Mouse (Mus musculus) spleen, postnatal 4 days (tissue): ENCODE results near the gene Prrx2.

Experiments
- DNase-seq, 2 experiments: peaks; one replicate each; pipeline ENCODE4 v3.0.0; 2022; ENCODE audit warnings: low spot score in 2 of 2

Gene Prrx2

DNA sequence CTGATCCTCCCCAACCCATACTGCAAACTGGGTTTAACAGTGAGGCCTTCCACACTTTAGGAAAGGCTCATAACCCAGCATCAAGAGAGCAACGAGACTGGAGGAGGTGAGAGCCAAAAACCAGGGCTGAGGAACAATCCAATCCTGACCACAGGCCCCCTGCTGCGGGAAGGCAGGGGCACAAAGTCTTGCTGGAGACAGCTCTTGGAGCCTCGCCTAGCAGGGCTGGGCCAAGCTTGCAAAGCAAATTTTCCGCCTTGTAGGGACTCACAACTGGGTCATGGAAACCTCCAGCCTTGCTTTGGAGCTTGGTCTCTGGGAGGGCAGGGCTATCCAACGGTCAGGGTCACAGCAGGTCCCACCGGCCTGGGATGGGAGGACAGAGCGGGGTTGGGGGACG lies 36.1 kb downstream of the Prrx2 start:
- DNase-seq: no peak

DNA sequence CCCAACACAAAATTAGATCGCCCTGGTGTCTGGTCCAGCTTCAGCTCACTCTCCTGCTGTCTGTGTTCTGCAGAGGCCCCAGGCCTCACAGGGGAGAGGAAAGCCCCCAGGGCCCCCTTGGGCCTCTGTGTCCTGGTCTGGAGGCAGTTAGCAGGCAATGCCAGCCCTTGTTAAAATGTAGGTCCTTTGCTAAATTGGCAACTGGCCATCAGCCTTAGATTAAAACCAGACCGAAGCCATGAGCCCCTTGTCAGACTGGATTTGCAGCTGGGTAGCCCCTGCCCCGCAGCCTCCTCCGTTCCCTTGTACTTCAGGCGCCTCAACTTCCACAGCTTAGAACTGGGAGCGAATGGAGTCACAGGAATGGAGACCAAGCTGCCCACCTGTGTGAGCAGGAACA lies 37.9 kb downstream of the Prrx2 start:
- DNase-seq: no peak

DNA sequence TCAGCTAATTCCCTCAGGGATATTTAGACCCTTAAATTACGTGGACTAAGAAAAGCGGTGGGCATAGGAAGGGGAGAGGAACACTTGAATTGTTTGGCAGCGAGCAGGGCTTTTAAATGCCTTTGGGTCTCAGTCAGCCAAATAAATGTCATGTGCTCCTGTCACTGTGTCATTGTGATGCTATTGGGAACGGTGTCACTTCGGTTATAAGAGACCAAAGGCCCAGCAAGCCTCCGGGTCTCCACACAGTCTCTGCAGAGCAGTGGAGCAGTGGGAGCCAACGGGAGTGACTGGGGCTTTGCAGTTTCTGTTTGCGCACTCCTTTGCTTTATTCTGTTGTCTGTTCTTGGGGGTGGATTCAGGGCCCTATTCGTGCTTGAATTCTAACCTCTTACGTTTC lies 39.7 kb downstream of the Prrx2 start:
- no peak for DNase-seq

DNA sequence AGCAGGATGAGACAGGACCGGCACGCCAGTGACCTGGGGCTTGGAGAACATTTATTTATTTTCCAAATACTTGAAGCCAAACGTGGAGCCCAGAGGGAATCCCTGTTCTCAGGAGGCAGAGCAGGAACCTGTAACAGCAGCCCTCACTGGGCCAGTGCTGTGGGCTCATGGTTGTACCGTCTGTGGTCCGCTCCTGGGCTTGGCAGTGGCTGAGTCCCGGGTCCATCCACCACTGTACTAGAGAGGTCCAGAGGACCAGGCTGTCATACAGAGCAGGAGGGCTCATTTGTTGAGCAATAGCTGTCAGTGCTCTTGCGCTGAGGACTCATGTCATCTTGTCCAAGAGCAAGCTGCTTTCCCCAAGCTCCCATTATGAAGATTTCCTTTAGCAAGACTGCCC lies 40.3 kb downstream of the Prrx2 start:
- DNase-seq: no peak

DNA sequence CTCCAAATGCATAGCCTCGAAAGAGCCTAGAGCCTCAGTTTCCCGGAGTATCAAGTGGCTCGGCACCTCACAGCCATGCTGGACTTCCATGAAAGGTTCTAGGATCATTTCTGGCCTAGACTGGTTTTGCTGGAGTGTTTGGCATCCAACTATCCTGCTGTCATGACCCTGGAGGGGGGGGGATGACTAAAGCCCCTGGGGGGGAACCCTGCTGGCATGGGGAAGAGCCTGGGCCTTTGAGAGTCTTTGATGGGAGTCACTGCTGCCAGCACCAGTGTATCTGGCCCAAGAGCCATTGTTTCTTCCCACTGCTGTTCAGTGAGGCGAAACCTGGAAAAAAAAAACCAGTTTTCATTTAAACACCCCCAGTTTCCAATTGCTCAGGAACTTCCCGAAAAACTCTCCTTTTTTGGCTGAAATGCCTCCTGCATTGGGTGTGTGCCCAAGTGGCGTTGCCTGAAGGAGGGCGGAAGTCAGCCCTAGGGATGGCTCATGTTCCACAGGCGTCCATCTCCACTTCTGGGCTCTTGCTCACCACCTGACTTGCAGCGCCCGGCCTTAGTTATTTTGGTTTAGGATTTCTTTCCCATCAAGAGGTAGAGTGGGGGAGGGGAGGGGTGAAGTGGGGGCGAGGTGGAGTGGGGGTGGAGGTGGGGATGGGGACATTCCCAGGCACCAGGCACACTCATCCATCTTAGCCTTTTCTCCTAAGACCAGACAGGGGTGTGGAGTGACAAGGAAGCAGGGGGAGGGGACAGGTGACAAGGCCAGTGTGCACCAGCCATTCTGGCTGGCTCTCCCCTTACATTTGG lies 41.1 kb downstream of the Prrx2 start:
- no peak for DNase-seq

DNA sequence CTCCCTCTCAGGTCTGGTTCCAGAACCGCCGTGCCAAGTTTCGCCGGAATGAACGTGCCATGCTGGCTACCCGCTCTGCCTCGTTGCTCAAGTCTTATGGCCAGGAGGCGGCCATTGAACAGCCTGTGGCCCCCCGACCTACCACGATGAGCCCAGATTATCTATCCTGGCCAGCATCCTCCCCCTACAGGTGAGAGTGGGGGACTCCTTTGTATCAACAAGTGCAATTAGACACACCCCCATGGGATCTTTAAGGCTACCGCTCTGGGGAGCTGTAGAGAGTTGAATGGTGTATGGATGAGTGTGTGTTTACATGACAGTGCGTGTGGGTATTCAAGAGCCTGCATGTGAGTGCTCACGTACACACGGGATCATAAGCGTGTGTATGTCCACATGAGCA lies 44.7 kb downstream of the Prrx2 start:
- DNase-seq: no peak

DNA sequence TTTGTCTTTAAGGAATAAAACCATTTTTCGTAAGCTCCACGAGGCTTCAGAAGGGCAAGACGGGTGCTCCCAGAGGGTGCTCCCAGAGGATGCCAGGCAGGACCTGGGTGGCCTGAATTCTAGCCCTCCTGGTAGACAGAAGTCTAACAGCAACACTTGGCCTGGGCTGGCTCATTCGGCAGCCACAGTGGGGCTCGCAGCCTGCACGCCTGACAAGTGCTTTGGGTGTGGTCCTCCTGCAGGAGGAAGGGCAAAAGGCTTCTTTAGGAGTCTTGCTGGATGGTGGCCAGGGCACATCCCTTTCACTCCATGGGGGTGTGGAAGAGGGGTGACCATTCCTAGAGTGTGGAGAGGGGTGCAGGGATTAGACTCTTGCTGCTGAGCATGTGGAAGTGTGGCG lies 46.4 kb downstream of the Prrx2 start:
- DNase-seq: no peak

GRCm38 (mm10) chr2:30884852-30885373 lies 50.1 kb downstream of the Prrx2 start:
- DNase-seq: no peak

- DNase-seq: no peak
Measured at GRCm38 (mm10) chr2:30885453-30886163, 50.8 kb downstream of the Prrx2 start.

GRCm38 (mm10) chr2:30891002-30891401 lies 56.2 kb downstream of the Prrx2 start:
- DNase-seq: peak in 1 of 2 experiments; percentile 29

DNA sequence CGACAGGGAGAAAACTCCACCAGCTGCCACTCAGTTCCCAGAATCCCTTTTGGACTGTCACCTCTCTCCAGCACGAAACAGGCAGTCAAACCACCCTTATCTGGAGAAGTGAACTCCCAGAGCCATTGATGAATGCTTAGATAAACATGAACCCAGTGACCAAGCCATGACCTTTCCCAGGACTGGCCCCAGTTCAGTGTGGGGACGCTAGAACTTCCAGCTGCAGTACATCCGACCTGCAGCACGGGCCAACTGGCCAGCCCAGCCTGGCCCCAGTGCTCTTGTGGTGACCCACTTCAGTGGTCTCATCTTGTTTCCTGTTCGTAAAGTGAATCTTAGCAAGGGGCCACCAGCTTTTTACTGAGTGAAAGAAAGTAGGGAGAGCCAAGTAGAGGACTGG lies 58.6 kb downstream of the Prrx2 start:
- no peak for DNase-seq

DNA sequence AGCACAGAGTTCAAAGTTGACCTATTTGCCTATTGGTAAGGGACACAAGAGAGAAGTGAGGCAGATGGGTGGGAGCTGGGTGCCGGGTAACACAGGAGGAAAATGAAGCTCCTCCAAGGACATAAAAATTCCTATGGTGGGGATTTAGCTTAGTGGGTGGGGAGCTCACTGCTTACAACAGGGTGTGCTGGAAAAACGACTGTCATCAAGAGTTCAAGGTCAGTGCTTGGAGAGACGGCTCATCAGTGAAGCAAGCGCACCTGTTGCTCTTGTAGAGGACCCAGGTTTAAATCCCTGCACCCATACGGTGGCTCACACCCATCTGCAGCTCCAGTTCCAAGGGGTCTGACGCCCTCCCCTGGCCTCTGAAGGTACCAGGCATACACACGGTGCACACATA lies 59.2 kb downstream of the Prrx2 start:
- DNase-seq: no peak

DNA sequence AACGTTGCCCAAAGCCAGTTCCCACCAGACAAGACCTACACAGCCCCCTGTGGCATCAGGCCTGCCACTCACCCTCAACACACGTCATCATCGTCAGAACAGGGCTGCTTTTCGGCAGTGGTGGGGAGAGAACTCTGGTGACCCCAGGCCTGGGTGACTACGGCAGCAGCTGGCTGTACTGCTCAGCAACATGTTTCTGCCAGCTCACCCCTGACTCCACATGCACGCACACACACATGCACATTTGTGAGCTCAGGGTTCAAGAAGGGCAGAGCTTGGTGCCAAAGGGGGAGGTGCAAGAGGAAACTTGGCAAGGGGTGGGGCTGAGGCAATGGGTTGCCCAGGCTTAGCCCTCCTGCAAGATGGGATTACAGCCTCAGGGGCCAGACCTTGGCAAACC lies 62.5 kb downstream of the Prrx2 start:
- no peak for DNase-seq

- no peak for DNase-seq
Measured at GRCm38 (mm10) chr2:30899397-30900069, 64.8 kb downstream of the Prrx2 start.

GRCm38 (mm10) chr2:30901646-30902160 lies 66.9 kb downstream of the Prrx2 start:
- DNase-seq: no peak

DNA sequence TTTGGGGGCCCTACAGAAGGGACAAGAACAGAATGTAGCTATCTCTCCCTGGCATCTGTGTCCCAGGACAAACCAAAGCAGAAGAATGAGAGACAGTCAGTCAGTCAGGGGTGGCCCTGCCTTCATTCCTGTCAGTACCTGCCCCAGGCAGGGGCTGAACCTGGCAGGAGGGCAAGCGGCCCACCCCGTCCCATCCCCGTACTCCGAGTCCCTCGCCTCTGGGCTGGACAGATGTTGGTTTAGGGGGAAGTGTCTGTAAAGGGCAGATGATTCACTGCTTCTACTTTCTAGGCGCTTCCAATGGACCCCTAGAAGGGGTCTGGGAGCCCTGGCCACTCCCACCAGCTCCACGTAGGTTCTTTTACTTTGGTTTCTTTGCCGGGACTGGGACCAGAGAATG lies 67.5 kb downstream of the Prrx2 start:
- DNase-seq: no peak

- DNase-seq: no peak
Measured at GRCm38 (mm10) chr2:30902726-30903722, 68.3 kb downstream of the Prrx2 start.

DNA sequence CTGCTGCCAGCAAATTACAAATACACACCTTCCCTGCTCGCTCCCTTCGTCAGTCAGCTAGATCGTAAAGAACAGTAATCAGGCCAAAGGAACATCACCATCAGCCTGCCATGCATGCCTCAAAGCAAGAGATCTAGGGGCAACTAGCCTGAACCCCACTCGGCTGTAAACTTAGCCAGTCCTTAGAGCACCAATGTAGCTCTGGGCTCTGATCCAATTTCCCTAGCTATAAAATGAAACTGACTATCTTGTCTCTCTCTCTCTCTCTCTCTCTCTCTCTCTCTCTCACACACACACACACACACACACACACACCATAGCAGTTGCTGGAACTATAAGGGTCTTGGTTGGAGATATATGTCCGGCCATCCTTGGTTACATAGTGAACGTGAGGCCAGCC lies 69.5 kb downstream of the Prrx2 start:
- DNase-seq: no peak

DNA sequence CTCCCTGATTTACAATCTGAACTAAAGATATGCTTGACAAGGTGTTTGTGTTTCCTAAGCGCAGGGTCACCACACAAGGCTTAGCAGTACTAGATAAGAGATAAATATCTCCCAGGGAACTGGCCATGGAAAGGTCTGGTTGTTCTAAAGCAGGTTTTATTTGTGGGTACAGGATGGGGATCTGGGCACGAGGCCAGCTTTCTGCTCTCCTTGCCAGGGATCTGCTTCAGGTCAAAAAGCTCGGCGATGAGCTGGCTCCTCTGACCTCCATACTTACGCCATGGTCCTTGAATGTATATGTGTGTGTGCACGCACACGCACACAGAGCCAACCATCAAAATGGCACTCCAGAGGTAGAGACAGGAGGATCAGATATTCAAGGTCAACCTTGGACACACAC lies 70.2 kb downstream of the Prrx2 start:
- DNase-seq: no peak

DNA sequence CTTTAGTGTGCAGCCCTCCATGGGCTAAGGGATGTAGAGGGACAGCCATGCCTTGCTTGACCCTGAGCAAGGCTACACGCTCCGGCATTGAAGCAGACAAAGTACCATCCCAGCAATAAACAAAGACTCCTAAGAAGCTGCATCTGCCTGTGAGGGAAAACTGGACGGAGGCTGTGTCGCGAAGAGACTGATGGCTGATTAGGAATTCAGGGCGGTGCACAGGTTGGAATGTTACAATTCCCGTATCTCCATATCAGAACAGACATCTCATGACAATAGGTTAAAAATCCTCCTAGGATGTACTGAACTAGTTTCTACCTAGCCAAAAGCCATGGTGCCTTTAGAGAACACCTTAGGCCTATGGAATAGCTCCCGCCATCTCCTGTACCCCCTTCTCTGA lies 71.1 kb downstream of the Prrx2 start:
- DNase-seq: no peak

DNA sequence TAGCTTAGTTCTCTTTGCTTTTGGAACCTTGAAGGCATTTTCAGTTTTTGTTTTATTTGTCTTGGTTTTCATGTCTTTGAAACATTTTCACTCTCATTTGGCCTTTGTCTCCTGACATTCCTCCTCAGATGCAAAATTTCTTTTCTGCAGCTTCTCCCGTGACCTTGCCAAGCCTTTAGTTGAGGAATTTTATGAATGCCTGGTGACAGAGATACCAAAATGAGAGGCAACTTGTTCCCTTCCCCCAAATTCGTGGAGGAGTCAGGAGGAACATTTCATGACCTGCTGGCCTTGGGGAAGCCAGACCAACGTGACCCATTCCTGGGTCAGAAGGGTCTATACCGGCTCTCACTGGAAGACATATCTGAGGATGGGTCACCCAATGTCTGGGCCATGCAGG lies 71.9 kb downstream of the Prrx2 start:
- DNase-seq: no peak
